Mouse (Mus musculus) erythroid progenitor cell, adult 5-6 weeks (primary cell): ENCODE measurements at regions not wholly inside any gene's neighbourhood (a gene's known extent, or its start where the extent isn't known, plus 50 kb on each side); places are given as distances from the start of the nearest gene placed in this dataset.

ENCODE experiments used
- ATAC-seq: replicated peaks from 2 replicates; pipeline ENCODE4 v1.8.0; 2016; ENCODE audit warnings: moderate number of reproducible peaks, mild to moderate bottlenecking, moderate TSS enrichment, inconsistent platforms; ENCODE audit not compliant: poor library complexity, low FRiP score, severe bottlenecking

DNA sequence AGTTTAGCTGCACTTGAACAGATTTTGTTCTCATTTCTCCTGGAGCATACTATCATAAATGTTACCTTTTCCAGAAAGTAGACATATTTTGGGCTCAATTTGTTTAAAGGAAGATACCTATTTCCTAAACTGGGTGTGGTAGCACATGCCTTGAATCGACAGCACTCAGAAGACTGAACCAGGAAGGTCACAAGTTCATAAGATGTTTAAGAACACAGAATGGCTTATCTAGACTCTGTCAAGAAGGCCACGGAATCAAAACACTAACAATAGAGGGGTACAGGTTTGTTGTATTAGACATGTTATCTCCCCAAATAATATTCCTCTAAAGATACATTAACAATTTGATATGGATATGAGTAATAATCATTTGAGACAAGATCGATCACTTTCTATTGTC is 64.4 kb upstream of the Atp2b1 start:
- no peak for ATAC-seq

DNA sequence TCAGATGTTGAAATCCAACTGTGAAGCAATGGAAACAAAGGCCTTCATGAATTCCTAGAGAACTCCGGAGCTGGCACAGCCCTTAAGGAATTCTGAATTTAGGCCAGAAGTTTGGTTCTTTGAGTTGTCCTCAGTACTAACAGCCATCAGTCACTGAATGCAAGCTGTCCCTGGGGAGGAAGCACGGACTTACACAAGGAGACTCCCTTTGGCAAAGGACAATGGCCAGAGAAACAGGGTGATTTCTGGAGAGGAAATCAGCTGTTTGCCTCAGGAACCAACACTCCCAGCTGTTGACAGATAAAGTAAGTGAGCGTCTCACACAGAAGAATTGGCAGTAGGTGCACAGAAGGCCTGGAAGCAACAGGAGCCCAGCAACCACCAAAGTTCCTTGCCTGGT is 56.8 kb upstream of the Atp2b1 start:
- ATAC-seq = no peak

DNA sequence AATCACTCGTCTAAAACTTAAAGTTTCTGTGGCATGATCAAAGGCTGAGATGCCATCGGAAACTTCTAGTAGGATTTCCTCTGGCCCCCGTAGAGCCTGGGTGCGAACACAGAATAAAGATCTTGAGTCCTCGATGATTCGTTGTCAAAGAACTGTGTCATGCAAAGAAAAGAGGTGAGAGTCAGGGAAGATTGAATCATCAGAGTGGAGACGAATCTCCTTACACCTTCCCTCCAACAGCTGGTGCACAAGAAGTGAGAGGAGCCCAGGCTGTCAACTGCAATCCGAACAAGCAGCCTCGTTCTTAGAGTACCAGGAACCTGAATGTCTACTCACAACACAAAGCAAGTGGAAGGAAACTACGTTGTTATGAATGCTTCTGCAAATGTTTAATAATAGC is 52.7 kb upstream of the Atp2b1 start:
- no peak for ATAC-seq

DNA sequence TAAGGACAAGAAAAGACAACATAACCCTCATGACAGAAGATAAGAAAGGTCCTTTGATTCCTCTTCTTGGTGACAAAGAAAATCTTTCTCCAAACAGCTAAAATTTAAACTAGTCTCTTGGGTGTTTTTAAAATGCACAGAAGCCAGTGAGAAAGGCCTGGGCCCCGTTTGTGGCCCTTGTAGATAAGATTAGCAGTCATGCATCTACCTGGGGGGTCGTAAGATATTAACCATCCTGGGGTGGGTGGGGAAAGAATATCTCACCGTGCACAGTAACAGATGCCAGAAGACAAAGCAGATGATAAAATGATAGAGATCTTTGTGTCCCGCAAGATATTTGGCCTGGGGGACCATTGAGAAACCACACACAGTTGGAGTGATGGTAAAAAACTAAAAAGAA is 51.5 kb upstream of the Atp2b1 start:
- no peak for ATAC-seq

DNA sequence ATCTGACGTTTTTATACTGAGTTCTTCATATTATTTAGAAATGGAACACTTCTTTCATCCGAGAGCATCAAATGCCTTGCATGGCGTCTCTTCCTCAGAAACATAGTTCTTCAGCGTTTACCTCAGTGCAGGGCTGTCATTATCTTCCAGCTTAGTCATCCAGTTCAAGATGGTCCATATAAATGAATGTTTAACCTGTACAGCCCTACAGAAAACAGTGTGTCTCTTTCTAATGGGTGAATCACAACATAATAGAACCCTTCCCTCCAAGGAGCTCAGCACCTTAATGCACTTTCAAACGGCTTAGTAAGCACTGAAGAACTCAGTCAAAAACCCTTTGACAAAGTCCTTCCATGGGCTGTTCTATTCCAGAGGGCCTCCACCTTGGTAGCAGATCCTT is 49.8 kb upstream of the Atp2b1 start:
- ATAC-seq = no peak
